ENCODE assay signal across 16 mouse cellular contexts in the genomic region with DNA sequence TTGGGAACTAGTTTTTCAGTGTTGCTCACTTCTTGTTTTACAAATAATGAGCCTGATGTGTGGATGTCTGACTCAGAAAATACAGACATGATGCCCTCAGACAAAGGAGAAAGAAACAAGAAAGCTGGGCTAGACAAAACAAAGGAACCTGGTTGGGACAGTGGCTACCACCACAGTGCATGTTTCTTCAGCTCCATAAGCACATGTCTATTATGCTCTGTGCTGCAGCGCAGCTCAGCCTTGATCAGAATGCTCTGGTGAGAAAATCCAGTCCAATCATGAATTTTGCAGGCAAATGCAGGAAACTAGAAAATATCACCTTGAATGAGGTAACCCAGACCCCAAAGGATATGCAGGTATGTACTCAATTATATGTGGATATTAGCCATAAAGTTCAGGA.
"Had no signal": no experiment of that assay in that cellular context is flagged by ENCODE, and none has a peak within 500 bp of the region (broad histone marks: within the 10 kb centered on the region; RNA-seq: fewer than 3 reads in every experiment).

No protein-coding gene starts in this region.

- H3K4me1 ChIP-seq: liver, embryonic 12.5 days; megakaryocyte, embryonic 14.5 days had no signal

- H3K4me2 ChIP-seq: kidney, embryonic 15.5 days; limb, embryonic 15.5 days; liver, embryonic 12.5 days had no signal

- H3K4me3 ChIP-seq: kidney, embryonic 15.5 days; left cerebral cortex, adult 2 months; limb, embryonic 15.5 days; liver, embryonic 12.5 days; megakaryocyte, embryonic 14.5 days; myocyte; neural tube, embryonic 12.5 days had no signal

- H3K36me3 ChIP-seq: kidney, embryonic 15.5 days; limb, embryonic 15.5 days; liver, embryonic 12.5 days; neural tube, embryonic 12.5 days had no signal

- H3K27me3 ChIP-seq: kidney, embryonic 15.5 days; limb, embryonic 15.5 days; liver, embryonic 12.5 days; megakaryocyte, embryonic 14.5 days; neural tube, embryonic 12.5 days had no signal

- ATAC-seq: intestine, embryonic 16.5 days; liver, embryonic 12.5 days had no signal

- H3K9ac ChIP-seq: kidney, embryonic 15.5 days; limb, embryonic 15.5 days; liver, embryonic 12.5 days; lung, embryonic 14.5 days had no signal

- H3K9me3 ChIP-seq: kidney, embryonic 15.5 days; limb, embryonic 15.5 days; liver, embryonic 12.5 days; neural tube, embryonic 12.5 days had no signal

- H3K27ac ChIP-seq: kidney, embryonic 15.5 days; left cerebral cortex, adult 2 months; limb, embryonic 15.5 days; liver, embryonic 12.5 days; macrophage; neural tube, embryonic 12.5 days had no signal

- DNase-seq: kidney, adult 2 months; kidney, postnatal 14 days; lung, embryonic 14.5 days; lung, postnatal 10 days; right cerebral cortex, postnatal 14 days; thymus, adult 18-20 months; thymus, postnatal 25 days had no signal
